Comparison of ENCODE assay signal across 8 mouse cellular contexts in genomic region chr4:106934931-106935582, GRCm38 (mm10). TPM values are rescaled to one million over a fixed set of nuclear protein-coding genes. Genes with fewer than 3 reads are reported as not detected.
A peak's percentile ranks its signal among the peaks of the same experiment; 100 is the strongest.
DNase-seq lines count a peak whose midpoint lies in the region; ATAC-seq lines count a peak whose summit lies in the region.

No protein-coding gene starts in this region.

- no peak overlapping the region for H3K4me3 ChIP-seq in forebrain, embryonic 10.5 days
- H3K4me3 ChIP-seq in liver, embryonic 12.5 days, result peak overlapping the region; percentile 10; the same call in 1 of the 2 replicates

- H3K36me3 ChIP-seq in forebrain, embryonic 10.5 days (replicated peaks), result peaks cover 87% of the 10 kb centered on the region
- peaks cover 93% of the 10 kb centered on the region for H3K36me3 ChIP-seq in liver, embryonic 12.5 days

- H3K9ac ChIP-seq in liver, embryonic 12.5 days, result peak overlapping the region; percentile 44

- peaks cover 83% of the 10 kb centered on the region for H3K4me1 ChIP-seq in forebrain, embryonic 10.5 days
- peaks cover 97% of the 10 kb centered on the region for H3K4me1 ChIP-seq in liver, embryonic 12.5 days

- peak overlapping the region; percentile 58 for H3K4me2 ChIP-seq in liver, embryonic 12.5 days

- 62% methylated on average over 12 of the region's 12 CpGs for WGBS in forebrain, embryonic 10.5 days
- 32% methylated on average over 12 of the region's 12 CpGs for WGBS in liver, embryonic 12.5 days (ENCODE audit: insufficient replicate concordance)

- H3K27ac ChIP-seq in forebrain, embryonic 10.5 days, result peak overlapping the region; percentile 94
- H3K27ac ChIP-seq in liver, embryonic 12.5 days, result peak overlapping the region; percentile 92

- peak; percentile 70 for ATAC-seq in CD4-positive, CD25-positive, alpha-beta regulatory T cell, adult 4 months
- peak; percentile 83 for ATAC-seq in liver, embryonic 12.5 days

- H3K27me3 ChIP-seq in forebrain, embryonic 10.5 days (ENCODE audit: poor library complexity, severe bottlenecking), result no peaks in the 10 kb centered on the region
- H3K27me3 ChIP-seq in liver, embryonic 12.5 days (replicated peaks), result no peaks in the 10 kb centered on the region

- no peaks in the 10 kb centered on the region for H3K9me3 ChIP-seq in forebrain, embryonic 10.5 days
- no peaks in the 10 kb centered on the region for H3K9me3 ChIP-seq in liver, embryonic 12.5 days (replicated peaks)

- peak; percentile 39 for DNase-seq in T-cell, adult 2 months (ENCODE audit: low spot score)
- no peak for DNase-seq in forebrain, embryonic 10.5 days (ENCODE audit: extremely low spot score, low spot score)
- peak; percentile 57 for DNase-seq in thymus, postnatal 25 days
- no peak for DNase-seq in embryo, embryonic 11 days
- DNase-seq in ovary, postnatal 36 days (ENCODE audit: low spot score), result no peak
- DNase-seq in lung, adult 18-20 months, result no peak

RNA-seq across cellular contexts. Expression of gene Ssbp3, which starts 24.6 kb away (rescaled TPM):
- polyA plus RNA-seq in CD4-positive, CD25-positive, alpha-beta regulatory T cell, adult 4 months (2017; shearing (Covaris generic)), result 10 to 100 TPM; 60.0 to 60.9 TPM
- polyA plus RNA-seq in forebrain, embryonic 10.5 days (2016; fragmentation: Nextera tagmentation; extraction: Ambion mirVana), result 128 and 134 TPM in 2 replicates
- polyA plus RNA-seq in liver, embryonic 12.5 days (2016; fragmentation: Nextera tagmentation; extraction: Ambion mirVana), result 98.6 and 118 TPM in 2 replicates

Comparison
In these comparisons a context has a peak if more than half of its experiments do, and no peak if none do; other contexts are left out.
1. DNase-seq: peak in T-cell, adult 2 months (single experiment) and thymus, postnatal 25 days (single experiment); none in forebrain, embryonic 10.5 days (single experiment), embryo, embryonic 11 days (single experiment), ovary, postnatal 36 days (single experiment) and lung, adult 18-20 months (0 of 2).